ENCODE assay signal across 7 mouse cellular contexts in the genomic region with DNA sequence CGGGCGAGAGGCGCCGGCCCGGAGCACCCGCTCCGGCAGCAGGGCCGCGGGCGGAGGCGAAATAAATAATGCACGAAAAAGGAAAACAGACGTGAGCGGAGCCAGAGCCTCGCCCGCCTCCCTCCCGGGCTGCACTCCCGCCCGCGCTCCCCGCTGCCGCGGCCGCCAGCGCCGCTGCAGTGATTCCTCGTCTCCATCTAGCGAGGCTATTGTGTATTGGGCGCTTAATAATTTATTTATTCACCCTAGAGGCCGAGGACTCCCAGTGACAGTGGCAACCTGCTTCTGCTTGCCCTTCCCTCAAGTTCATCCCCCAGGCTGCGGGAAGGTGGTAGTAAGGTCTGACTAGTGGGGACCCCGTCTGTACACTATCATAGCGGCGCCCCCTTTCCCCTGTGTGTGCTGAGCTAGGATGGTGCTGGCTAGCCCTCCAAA. TPM values are rescaled to one million over a fixed set of nuclear protein-coding genes. Genes with fewer than 3 reads are reported as not detected.
A peak's percentile ranks its signal among the peaks of the same experiment; 100 is the strongest.
DNase-seq lines count a peak whose midpoint lies in the region; ATAC-seq and TF ChIP-seq lines count a peak whose summit lies in the region.

No protein-coding gene starts in this region.

- peak; percentile 75 for ATAC-seq in embryonic facial prominence, embryonic 15.5 days (ENCODE audit: insufficient number of reproducible peaks, low FRiP score, low TSS enrichment, low read depth)
- peak; percentile 74; the same call in 1 of the 2 replicates for ATAC-seq in heart, embryonic 12.5 days (ENCODE audit: insufficient number of reproducible peaks, low FRiP score)
- peak; percentile 68 for ATAC-seq in neural tube, embryonic 12.5 days (ENCODE audit: low FRiP score, low read depth)

- H3K4me3 ChIP-seq in embryonic facial prominence, embryonic 15.5 days (replicated peaks): peak overlapping the region; percentile 61
- peak overlapping the region; percentile 73 for H3K4me3 ChIP-seq in heart, embryonic 12.5 days
- peak overlapping the region; percentile 24; the same call in 1 of the 2 replicates for H3K4me3 ChIP-seq in liver, adult 2 months (ENCODE audit: insufficient read depth, low read depth, low read length)
- H3K4me3 ChIP-seq in neural tube, embryonic 12.5 days: peak overlapping the region; percentile 66

- peak overlapping the region; percentile 52 for H3K9ac ChIP-seq in embryonic facial prominence, embryonic 15.5 days
- H3K9ac ChIP-seq in heart, embryonic 12.5 days: peak overlapping the region; percentile 79
- no peak overlapping the region for H3K9ac ChIP-seq in liver, adult 2 months (ENCODE audit: low read depth, low read length)
- H3K9ac ChIP-seq in neural tube, embryonic 12.5 days: peak overlapping the region; percentile 85

- 0% methylated on average over 32 of the region's 34 CpGs for WGBS in embryonic facial prominence, embryonic 15.5 days
- WGBS in heart, embryonic 12.5 days: 1% methylated on average over 34 of the region's 34 CpGs
- under 1% methylated on average over 34 of the region's 34 CpGs for WGBS in liver, adult 2 months
- under 1% methylated on average over 33 of the region's 34 CpGs for WGBS in neural tube, embryonic 12.5 days

- H3K36me3 ChIP-seq in embryonic facial prominence, embryonic 15.5 days: no peaks in the 10 kb centered on the region
- H3K36me3 ChIP-seq in heart, embryonic 12.5 days: no peaks in the 10 kb centered on the region
- H3K36me3 ChIP-seq in liver, adult 2 months (ENCODE audit: control insufficient read depth, insufficient read depth, low read length): no peaks in the 10 kb centered on the region
- no peaks in the 10 kb centered on the region for H3K36me3 ChIP-seq in neural tube, embryonic 12.5 days

- H3K4me1 ChIP-seq in embryonic facial prominence, embryonic 15.5 days: peaks cover 14% of the 10 kb centered on the region
- H3K4me1 ChIP-seq in heart, embryonic 12.5 days (replicated peaks): peaks cover 11% of the 10 kb centered on the region
- H3K4me1 ChIP-seq in liver, adult 2 months (ENCODE audit: control insufficient read depth, insufficient read depth, low read length): no peaks in the 10 kb centered on the region
- H3K4me1 ChIP-seq in neural tube, embryonic 12.5 days: peaks cover 21% of the 10 kb centered on the region

- no peaks in the 10 kb centered on the region for H3K79me2 ChIP-seq in liver, adult 2 months (ENCODE audit: control insufficient read depth, insufficient read depth, low read length)

- no peaks in the 10 kb centered on the region for H3K9me3 ChIP-seq in embryonic facial prominence, embryonic 15.5 days (replicated peaks)
- no peaks in the 10 kb centered on the region for H3K9me3 ChIP-seq in heart, embryonic 12.5 days (replicated peaks)
- no peaks in the 10 kb centered on the region for H3K9me3 ChIP-seq in neural tube, embryonic 12.5 days

- TF ChIP-seq POLR2A in brain, embryonic 14.5 days (IDR thresholded peaks at IDR 0.05; ENCODE audit: borderline replicate concordance, extremely low read depth, insufficient read depth, insufficient read length, poor library complexity, severe bottlenecking): 0 out of 2 replicates have a peak, but pooled peaks have one; percentile 42
- no peak for TF ChIP-seq POLR2A in liver, adult 2 months (IDR thresholded peaks at IDR 0.05; ENCODE audit: extremely low read depth, insufficient read depth, low read length)

- peaks cover 20% of the 10 kb centered on the region for H3K27me3 ChIP-seq in embryonic facial prominence, embryonic 15.5 days
- peaks cover 42% of the 10 kb centered on the region for H3K27me3 ChIP-seq in heart, embryonic 12.5 days (replicated peaks)
- peaks cover 6% of the 10 kb centered on the region; the same call in 1 of the 2 replicates for H3K27me3 ChIP-seq in liver, adult 2 months (ENCODE audit: control insufficient read depth, insufficient read depth, low read length)
- H3K27me3 ChIP-seq in neural tube, embryonic 12.5 days (replicated peaks): peaks cover 24% of the 10 kb centered on the region

- peak overlapping the region; percentile 97 for H3K4me2 ChIP-seq in embryonic facial prominence, embryonic 15.5 days (replicated peaks)
- peak overlapping the region; percentile 80 for H3K4me2 ChIP-seq in heart, embryonic 12.5 days
- peak overlapping the region; percentile 96 for H3K4me2 ChIP-seq in neural tube, embryonic 12.5 days (replicated peaks)

- H3K27ac ChIP-seq in embryonic facial prominence, embryonic 15.5 days (replicated peaks): peak overlapping the region; percentile 81
- H3K27ac ChIP-seq in heart, embryonic 12.5 days (ENCODE audit: poor library complexity, severe bottlenecking): peak overlapping the region; percentile 69
- H3K27ac ChIP-seq in liver, adult 2 months (replicated peaks; ENCODE audit: insufficient read depth, low read depth, low read length): no peak overlapping the region
- 0 out of 2 replicates have a peak overlapping the region, but pooled peaks have one; percentile 26 for H3K27ac ChIP-seq in neural tube, embryonic 12.5 days

- TF ChIP-seq CTCF in brain, embryonic 14.5 days (IDR thresholded peaks at IDR 0.05; ENCODE audit: borderline replicate concordance, extremely low read depth, insufficient read depth, insufficient read length): peak; percentile 51
- TF ChIP-seq CTCF in liver, adult 2 months (IDR thresholded peaks at IDR 0.05; ENCODE audit: low read depth, low read length): no peak

- peak; percentile 76 for DNase-seq in brain, embryonic 14.5 days (ENCODE audit: low read depth)
- peak; percentile 77 for DNase-seq in kidney, postnatal 10 days
- no peak for DNase-seq in liver, adult 2 months (ENCODE audit: extremely low read depth, low read depth, low spot score)
- peak; percentile 65 to 70 for DNase-seq in urinary bladder, postnatal 4 days (ENCODE audit: low spot score in 2 of 2)

RNA-seq across cellular contexts. Expression of gene Prima1, which starts 0.7 kb away (rescaled TPM):
- polyA plus RNA-seq in brain, embryonic 14.5 days (2012; rRNA removed): 2.3 and 2.6 TPM in 2 replicates
- polyA plus RNA-seq in embryonic facial prominence, embryonic 15.5 days (2015; fragmentation: Nextera tagmentation; extraction: Ambion mirVana): 0.43 and 0.68 TPM in 2 replicates
- polyA plus RNA-seq in heart, embryonic 12.5 days (2016; fragmentation: Nextera tagmentation; extraction: Ambion mirVana): 0.75 TPM in 1 of 2 replicates, not detected in the other
- total RNA-seq in liver, adult 2 months (2014; rRNA removed): not detected in 2 replicates
- polyA plus RNA-seq in liver, adult 2 months (2012; rRNA removed): not detected in 2 replicates
- polyA plus RNA-seq in neural tube, embryonic 12.5 days (2016; fragmentation: Nextera tagmentation; extraction: Ambion mirVana): 2.4 and 3.1 TPM in 2 replicates
